Mouse (Mus musculus): ENCODE results near the gene Trappc4.
"Not testable (repeated sequence)": the region's sequence is repeated elsewhere in the genome, so short reads cannot be mapped to it uniquely, and the experiment has no call there.

Trappc4 gene

DNA sequence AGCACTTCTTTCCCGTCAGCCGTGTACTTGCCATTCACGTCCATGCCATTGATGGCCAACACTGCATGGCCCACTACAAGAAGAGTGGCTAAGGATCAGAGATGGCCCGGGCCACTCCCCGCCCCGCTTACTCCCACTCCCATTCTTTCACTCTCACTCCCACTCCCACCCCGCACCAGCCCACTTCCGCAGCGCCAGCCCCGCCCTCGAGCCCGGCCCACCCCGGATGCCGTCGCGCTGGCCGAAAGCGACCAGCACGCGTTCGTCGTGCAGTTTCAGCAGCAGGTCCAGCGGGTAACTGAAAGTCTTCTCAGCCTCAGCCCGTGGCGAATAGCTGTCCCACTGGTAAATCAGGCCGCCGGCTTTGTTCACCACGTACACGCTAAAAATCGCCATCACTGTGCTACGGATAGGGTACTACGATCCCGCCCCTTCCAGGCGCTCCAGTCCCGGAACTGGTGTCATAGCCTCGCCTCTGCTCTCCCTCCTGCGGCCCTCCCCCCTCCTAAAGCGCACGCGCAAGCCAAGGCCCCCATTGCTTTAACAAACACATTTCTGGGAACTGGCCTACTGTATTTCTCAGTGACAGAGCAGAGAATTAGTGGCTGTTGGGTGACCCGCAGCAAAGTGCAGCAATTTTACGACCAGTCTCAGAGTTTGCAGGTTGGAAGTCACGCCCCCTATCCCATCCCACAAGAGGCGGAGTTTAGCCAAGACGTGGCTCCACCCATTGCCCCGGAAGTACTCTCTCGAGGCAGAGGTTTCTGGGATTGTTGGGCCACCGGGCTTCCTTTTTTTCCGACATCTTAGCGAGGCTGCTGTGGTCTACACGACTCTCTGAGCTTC lies at the start of gene Trappc4, which contains the start of gene Rps25:
TSS of gene Trappc4 (minus strand) at position 695 of the 846 bp plus-strand sequence.
TSS of gene Rps25 (plus strand) at position 234 of the 846 bp plus-strand sequence.
- peak; percentile 93 for DNase-seq (ENCODE audit: low spot score)

DNA sequence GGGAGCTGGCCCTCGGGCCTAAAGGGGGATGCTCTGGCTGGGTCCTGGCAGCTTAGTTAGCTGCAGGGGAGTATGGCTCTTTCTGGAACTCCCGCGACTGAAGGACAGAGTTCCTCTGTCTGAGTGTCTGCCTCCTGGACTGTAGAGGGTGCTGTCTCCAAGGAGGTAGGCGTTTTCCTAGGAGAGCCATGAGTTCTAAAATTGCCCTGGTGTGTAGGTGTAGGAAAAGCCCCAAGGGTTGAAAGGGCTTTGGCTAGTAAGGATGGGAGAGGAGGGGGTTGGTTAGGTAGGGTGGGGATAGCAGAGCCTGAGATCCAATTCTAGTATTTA lies 47.5 kb upstream of the Trappc4 start, which contains the start of gene Upk2:
TSS of gene Upk2 (minus strand) at position 86 of the 330 bp plus-strand sequence.
- no peak for DNase-seq (ENCODE audit: low spot score)

DNA sequence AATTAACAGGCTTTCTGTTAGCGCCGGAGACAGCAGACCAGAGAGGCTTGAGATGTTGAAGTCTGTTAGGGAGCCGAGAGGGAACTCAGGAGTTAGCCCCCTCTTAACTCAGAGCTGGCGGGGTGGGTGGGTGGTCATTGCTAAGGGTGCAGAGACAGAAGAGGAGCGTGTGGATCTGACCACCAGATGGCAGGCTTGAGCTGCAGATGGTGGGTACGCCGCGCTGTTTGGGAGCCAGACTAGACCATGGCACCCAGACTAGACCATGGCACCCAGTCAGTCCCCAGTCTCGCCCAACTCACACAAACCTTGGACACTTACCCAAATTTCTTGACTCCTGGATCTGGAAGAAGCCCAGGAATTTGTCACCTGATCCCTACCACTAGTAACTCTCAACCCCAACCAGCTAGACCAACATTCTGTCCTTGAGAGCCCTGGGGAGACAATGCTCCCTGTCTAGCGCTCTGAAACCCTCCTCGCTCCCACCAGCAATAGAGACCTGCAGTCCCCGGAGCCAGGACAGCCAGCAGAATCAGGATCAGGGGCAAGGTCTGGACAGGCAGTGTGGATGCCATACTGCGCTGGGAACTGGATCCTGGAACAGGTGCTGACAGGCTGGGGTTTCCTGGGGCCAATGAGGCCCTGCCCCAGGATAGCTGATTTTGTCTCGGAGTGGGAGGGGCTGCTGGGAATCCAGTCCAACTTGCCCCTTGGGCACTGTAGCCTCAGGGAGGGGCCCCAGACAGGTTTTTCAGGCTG lies 46.9 kb upstream of the Trappc4 start:
- peak; percentile 87 for DNase-seq (ENCODE audit: low spot score)

DNA sequence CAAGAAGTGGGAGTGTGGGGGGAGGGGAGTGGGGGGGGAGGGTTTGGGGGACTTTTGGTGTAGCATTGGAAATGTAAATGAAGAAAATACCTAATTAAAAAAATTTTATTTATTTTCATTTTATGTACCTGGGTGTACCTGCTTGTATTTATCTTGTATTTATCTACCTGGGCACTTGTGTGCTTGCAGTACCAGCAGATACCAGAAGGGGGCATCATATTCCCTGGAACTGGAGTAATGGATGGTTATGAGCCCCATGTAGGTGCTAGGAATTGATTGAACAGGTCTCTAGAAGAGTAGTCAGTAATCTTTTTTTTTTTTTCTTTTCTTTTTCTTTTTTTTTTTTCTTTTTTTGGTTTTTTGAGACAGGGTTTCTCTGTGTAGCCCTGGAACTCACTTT lies 43.0 kb upstream of the Trappc4 start:
- DNase-seq (ENCODE audit: low spot score), result no peak

DNA sequence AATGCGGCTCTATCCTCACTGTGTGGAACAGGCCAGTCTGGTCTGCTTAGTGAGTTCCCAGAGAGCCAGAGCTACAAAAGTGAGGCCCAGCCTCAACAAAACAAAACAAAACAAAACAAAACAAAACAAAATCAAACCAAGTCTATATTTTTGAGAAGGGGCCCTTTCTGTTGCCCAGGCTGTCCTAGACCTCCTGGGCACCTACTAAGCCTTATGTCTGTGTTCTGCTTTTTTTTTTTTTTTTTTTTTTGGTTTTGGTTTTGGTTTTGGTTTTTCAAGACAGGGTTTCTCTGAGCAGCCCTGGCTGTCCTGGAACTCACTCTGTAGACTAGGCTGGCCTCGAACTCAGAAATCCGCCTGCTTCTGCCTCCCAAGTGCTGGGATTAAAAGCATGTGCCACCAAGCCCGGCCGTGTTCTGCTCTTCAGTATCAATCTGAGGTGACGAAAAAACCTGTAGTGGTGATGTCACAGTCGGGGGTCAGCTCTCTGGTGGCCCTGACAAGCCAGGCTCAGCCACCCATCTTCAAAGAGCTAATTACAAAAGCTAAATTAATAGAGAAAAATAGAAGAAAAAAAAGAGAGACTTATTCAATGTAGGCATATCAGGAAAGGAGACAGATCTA lies 37.1 kb upstream of the Trappc4 start:
- DNase-seq (ENCODE audit: low spot score), result not testable (repeated sequence)

DNA sequence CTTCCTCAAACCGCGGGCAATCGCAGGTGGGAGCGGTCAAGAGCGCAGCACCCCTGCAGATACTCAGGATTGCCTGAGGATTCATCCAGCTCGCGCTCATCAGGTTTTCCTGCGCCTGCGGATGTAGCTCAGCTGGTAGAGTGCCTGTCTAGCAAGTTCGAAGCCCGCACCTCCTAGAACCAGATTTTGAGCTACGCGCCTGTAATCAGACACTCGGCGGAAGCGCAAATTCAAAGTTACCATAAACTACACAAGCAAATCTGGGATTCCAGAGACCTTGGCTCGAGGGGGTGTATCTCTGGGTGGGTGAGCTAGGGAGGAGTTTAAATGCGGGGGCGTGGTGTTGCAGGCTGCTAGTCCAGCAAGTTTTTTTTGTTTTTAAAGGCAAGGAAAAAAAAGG lies 33.6 kb upstream of the Trappc4 start, which contains the start of gene Foxr1:
TSS of gene Foxr1 (minus strand) at position 176 of the 400 bp plus-strand sequence.
- DNase-seq (ENCODE audit: low spot score), result no peak

DNA sequence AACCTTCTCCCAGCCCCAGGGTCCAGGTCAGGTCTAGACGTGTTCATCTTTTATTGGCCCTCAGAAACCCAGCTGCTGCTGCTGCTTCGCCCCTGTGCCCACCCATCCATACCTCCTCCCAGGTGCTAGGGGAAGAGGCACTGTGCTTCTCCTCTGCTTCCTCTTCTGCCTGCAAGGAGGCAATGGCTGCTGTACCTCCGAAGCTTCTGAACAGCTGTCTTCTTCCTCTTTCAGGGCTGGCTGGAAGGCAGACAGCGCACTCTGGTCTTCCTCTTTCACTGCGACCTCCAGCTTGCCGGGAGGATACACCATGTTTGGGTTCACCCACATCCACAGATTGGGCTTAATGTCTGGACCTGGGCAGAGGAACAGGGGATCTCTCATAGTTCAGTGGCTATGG lies 28.3 kb upstream of the Trappc4 start:
- no peak for DNase-seq (ENCODE audit: low spot score)

- DNase-seq (ENCODE audit: low spot score), result no peak
These were observed 25.3 kb upstream of the Trappc4 start for GRCm38 (mm10) chr9:44432577-44433185.

DNA sequence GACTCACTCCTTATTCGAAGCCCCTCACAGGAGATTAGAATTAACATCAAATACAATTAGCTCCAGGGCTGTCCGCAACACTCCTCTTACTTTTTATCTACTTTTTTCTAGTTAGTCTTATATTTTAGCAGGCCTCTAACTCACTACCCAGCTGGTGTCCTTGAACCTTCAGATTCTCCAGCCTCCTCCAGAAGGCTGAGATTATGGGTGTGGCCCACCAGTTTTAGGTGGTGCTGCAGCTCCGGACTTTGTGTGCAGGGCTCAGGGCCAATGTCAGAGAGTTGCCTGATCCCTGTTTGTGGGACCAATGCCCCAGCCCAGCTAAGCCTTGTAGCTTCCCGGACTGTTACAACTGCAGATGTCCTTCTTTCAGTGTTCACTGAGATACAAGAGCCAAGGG lies 16.2 kb upstream of the Trappc4 start:
- DNase-seq (ENCODE audit: low spot score), result no peak

- no peak for DNase-seq (ENCODE audit: low spot score)
These were observed 13.0 kb upstream of the Trappc4 start for GRCm38 (mm10) chr9:44420280-44420898.

GRCm38 (mm10) chr9:44419730-44420129 lies 12.3 kb upstream of the Trappc4 start:
- not testable (repeated sequence) for DNase-seq (ENCODE audit: low spot score)

- DNase-seq (ENCODE audit: low spot score), result no peak
These were observed 11.4 kb upstream of the Trappc4 start, which contains the start of gene Ccdc84 for GRCm38 (mm10) chr9:44418519-44419385. Ccdc84 (minus strand) TSS chr9:44418569.

- peak; percentile 96 for DNase-seq (ENCODE audit: low spot score)
These were observed 10.5 kb upstream of the Trappc4 start for GRCm38 (mm10) chr9:44417892-44418363.

DNA sequence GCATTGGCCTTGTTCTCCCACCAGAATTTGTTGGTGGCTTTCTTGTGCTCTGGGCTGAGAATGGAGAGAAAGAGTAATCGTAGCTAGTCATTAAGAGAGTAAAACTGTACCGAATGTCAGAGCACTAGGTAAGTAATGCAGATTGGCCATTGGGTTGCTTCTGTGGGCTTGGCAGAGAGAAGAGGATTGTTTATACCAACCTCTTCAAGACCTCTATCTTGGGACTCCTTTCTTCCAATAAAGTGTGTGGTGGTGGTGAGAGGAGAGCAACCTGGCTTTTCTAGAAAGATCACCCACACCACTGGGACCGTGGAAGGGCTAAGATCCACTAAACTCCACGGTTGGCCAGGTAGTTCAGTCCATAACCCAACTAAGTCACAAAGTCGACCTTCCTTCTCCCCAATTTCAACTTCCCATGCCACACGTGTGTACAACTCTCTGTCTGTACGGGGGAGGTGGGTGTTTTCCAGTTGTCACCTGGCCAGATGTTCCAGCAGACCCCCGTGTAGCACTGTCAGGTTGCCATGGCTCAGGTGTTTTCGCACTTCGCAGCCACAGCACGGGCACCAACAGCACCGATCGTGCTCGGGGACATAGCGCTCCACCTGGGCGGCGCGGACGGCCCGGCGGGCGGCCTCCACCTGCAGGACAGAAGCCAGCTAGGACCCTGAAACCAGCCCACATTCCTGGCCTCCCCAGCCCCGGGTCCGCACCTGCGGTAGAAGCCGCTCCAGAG lies 9.9 kb upstream of the Trappc4 start:
- DNase-seq (ENCODE audit: low spot score), result no peak

- DNase-seq (ENCODE audit: low spot score), result no peak
These were observed 5.4 kb upstream of the Trappc4 start for GRCm38 (mm10) chr9:44412781-44413180.

DNA sequence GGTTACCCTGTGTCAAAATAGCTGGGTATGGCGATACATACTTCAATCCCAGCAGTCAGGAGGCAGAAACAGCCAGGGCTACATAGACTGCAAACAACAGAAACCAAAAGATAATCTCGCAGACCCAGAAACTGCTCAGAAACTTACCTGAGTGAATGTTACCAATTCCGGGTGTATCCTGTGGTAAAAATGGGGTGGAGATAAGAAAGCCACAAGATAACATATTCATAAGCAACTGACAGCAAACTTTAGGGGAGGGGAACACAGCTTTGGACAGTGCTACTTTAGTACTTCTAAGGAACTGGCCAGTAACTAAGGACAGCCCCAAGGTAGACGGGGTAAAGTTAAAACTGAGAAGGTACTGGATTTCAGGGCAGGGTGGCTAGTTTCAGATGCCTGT lies 4.9 kb upstream of the Trappc4 start:
- no peak for DNase-seq (ENCODE audit: low spot score)

DNA sequence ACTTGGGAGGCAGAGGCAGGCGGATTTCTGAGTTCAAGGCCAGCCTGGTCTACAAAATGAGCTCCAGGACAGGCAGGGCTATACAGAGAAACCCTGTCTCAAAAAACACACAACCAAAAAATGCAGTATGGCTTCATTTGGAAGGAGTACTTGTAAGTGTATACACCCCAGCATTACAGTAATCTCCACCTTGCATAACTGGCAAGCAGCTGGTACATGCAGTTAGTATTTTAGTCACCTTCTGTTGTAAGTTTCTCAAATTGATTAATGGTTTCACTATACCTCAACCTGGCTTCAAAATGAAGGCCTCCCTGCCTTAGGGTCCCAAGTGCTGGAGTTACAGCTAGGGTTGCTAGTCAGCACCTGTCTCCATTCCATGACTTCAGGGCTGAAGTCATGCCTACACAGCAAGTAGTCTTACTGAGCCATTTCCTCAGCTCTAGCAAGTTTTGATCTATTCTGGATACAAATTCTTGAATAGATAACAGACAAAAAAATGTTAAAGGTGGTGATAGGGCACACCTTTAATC lies 4.3 kb upstream of the Trappc4 start:
- no peak for DNase-seq (ENCODE audit: low spot score)

DNA sequence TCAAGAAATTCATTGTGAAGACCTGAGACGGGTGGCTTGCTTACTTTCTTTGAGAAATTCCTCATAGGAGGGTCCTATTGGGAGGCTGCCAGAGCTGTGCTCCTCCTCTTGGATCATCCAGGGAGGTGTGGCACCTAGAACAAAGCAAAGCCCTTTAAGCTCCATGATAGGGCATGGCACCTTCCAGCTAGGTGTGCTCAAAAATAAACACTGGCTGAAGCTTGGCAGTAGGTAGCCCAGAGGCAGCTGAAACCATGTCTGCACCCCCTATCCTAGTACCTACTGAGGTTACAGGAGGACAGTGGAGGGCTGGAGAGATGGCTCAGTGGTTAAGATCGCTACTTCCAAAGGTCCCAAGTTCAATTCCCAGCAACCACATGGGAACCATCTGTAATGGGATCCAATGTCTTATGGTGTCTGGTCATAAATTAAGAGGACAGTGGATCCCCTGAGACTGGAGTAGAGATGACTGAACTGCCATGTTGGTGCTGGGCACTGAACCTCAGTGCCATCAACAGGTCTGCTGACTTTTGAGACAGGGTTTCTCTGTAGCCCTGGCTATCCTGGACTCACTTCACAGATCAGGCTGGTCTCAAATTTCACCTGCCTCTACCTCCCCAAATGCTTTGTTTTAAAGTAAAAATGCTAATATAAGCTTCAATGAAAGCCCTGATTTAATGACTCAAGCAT lies 3.4 kb upstream of the Trappc4 start:
- no peak for DNase-seq (ENCODE audit: low spot score)

DNA sequence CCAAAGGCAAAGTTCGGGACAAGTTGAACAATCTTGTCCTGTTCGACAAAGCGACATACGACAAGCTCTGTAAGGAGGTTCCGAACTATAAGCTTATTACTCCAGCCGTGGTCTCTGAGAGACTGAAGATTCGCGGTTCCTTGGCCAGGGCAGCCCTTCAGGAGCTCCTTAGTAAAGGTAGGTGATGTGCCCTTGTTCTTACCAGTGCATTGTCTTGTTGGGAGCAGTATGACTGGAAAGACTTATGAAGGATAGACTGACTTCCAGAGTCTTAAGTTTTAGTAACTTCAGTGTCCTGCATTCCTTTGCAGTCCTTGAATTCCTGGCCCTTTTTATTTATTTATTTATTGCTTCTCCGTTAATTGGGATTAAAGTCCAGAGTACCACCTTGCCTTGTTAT lies 1.3 kb upstream of the Trappc4 start:
- DNase-seq (ENCODE audit: low spot score), result not testable (repeated sequence)
